Mouse (Mus musculus): ENCODE measurements around the gene Trmt10c. TPM values are rescaled to one million over a fixed set of nuclear protein-coding genes. Genes with fewer than 3 reads are reported as not detected.
A peak's percentile ranks its signal among the peaks of the same experiment; 100 is the strongest.

The Trmt10c gene
- polyA plus RNA-seq, 1 experiment from 2014 or later: 25.8 TPM

GRCm38 (mm10) chr16:56036501-56036900 is 1.1 kb downstream of the Trmt10c start:
- Histone ChIP-seq H3K9me3 (replicated peaks) (no peaks in the 10 kb centered on the region), H3K4me2 (peak overlapping the region; percentile 62), H3K36me3 (ENCODE audit: poor library complexity, severe bottlenecking) (peaks cover 27% of the 10 kb centered on the region), H3K9ac (peak overlapping the region; percentile 91), H3K27ac (no peak overlapping the region), H3K4me3 (peak overlapping the region; percentile 91), H3K27me3 (no peaks in the 10 kb centered on the region), H3K4me1 (peaks cover 17% of the 10 kb centered on the region)
- ATAC-seq: no peak
- WGBS: 59% methylated on average over 6 of the region's 6 CpGs

- Histone ChIP-seq H3K36me3 (ENCODE audit: poor library complexity, severe bottlenecking) (peaks cover 27% of the 10 kb centered on the region), H3K4me1 (peaks cover 24% of the 10 kb centered on the region), H3K4me3 (no peak overlapping the region), H3K4me2 (no peak overlapping the region), H3K27ac (no peak overlapping the region), H3K9me3 (replicated peaks) (no peaks in the 10 kb centered on the region), H3K27me3 (no peaks in the 10 kb centered on the region), H3K9ac (no peak overlapping the region)
- 95% methylated on average over 6 of the region's 6 CpGs for WGBS
- ATAC-seq: no peak
These were observed 3.1 kb downstream of the Trmt10c start for GRCm38 (mm10) chr16:56034566-56034965.

GRCm38 (mm10) chr16:56029661-56030082 is 7.9 kb downstream of the Trmt10c start, which contains the start of gene Pcnp:
Gene Pcnp (minus strand): TSS chr16:56029739.
- peak; percentile 100 for ATAC-seq
- WGBS: under 1% methylated on average over 38 of the region's 39 CpGs
- peaks cover 23% of the 10 kb centered on the region for H3K4me1 ChIP-seq
- peak within 1 kb of the TSS; percentile 89 for H3K27ac ChIP-seq
- H3K4me2 ChIP-seq: peak within 1 kb of the TSS; percentile 63
- H3K9me3 ChIP-seq (replicated peaks): no peaks in the 10 kb centered on the region
- peaks cover 33% of the 10 kb centered on the region for H3K36me3 ChIP-seq (ENCODE audit: poor library complexity, severe bottlenecking)
- no peaks in the 10 kb centered on the region for H3K27me3 ChIP-seq
- H3K9ac ChIP-seq: peak within 1 kb of the TSS; percentile 92
- peak within 1 kb of the TSS; percentile 93 for H3K4me3 ChIP-seq

- ATAC-seq: peak; percentile 81
- WGBS: under 1% methylated on average over 62 of the region's 62 CpGs
- Histone ChIP-seq H3K27me3 (no peaks in the 10 kb centered on the region), H3K4me2 (peak overlapping the region; percentile 63), H3K36me3 (ENCODE audit: poor library complexity, severe bottlenecking) (peaks cover 27% of the 10 kb centered on the region), H3K4me3 (peak overlapping the region; percentile 93), H3K9ac (peak overlapping the region; percentile 92), H3K9me3 (replicated peaks) (no peaks in the 10 kb centered on the region), H3K27ac (peak overlapping the region; percentile 89), H3K4me1 (peaks cover 23% of the 10 kb centered on the region)
These were observed 8.7 kb downstream of the Trmt10c start for GRCm38 (mm10) chr16:56028722-56029551.

- H3K4me3 ChIP-seq: peak overlapping the region; percentile 93
- WGBS: 41% methylated on average over 12 of the region's 12 CpGs
- no peaks in the 10 kb centered on the region for H3K27me3 ChIP-seq
- H3K4me2 ChIP-seq: peak overlapping the region; percentile 63
- peaks cover 21% of the 10 kb centered on the region for H3K36me3 ChIP-seq (ENCODE audit: poor library complexity, severe bottlenecking)
- H3K9ac ChIP-seq: peak overlapping the region; percentile 92
- H3K27ac ChIP-seq: no peak overlapping the region
- no peaks in the 10 kb centered on the region for H3K9me3 ChIP-seq (replicated peaks)
- ATAC-seq: no peak
- H3K4me1 ChIP-seq: peaks cover 23% of the 10 kb centered on the region
These were observed 9.6 kb downstream of the Trmt10c start for GRCm38 (mm10) chr16:56027854-56028629.

GRCm38 (mm10) chr16:56019660-56020059 is 18.0 kb downstream of the Trmt10c start:
- WGBS: 97% methylated on average over 7 of the region's 7 CpGs
- H3K27me3 ChIP-seq: no peaks in the 10 kb centered on the region
- H3K36me3 ChIP-seq (ENCODE audit: poor library complexity, severe bottlenecking): peaks cover 54% of the 10 kb centered on the region
- H3K9ac ChIP-seq: no peak overlapping the region
- no peak overlapping the region for H3K4me2 ChIP-seq
- H3K4me3 ChIP-seq: no peak overlapping the region
- no peak for ATAC-seq
- no peak overlapping the region for H3K27ac ChIP-seq
- no peaks in the 10 kb centered on the region for H3K4me1 ChIP-seq
- H3K9me3 ChIP-seq (replicated peaks): no peaks in the 10 kb centered on the region

GRCm38 (mm10) chr16:56014076-56014475 is 23.5 kb downstream of the Trmt10c start:
- no peak overlapping the region for H3K4me2 ChIP-seq
- no peaks in the 10 kb centered on the region for H3K27me3 ChIP-seq
- H3K4me1 ChIP-seq: no peaks in the 10 kb centered on the region
- 89% methylated on average over 7 of the region's 7 CpGs for WGBS
- peaks cover 59% of the 10 kb centered on the region for H3K36me3 ChIP-seq (ENCODE audit: poor library complexity, severe bottlenecking)
- H3K27ac ChIP-seq: no peak overlapping the region
- no peak for ATAC-seq
- no peak overlapping the region for H3K4me3 ChIP-seq
- no peaks in the 10 kb centered on the region for H3K9me3 ChIP-seq (replicated peaks)
- H3K9ac ChIP-seq: no peak overlapping the region

GRCm38 (mm10) chr16:56012789-56013743 is 24.6 kb downstream of the Trmt10c start:
- Histone ChIP-seq H3K9ac (no peak overlapping the region), H3K27me3 (no peaks in the 10 kb centered on the region), H3K36me3 (ENCODE audit: poor library complexity, severe bottlenecking) (peaks cover 51% of the 10 kb centered on the region), H3K4me3 (no peak overlapping the region), H3K4me2 (no peak overlapping the region), H3K4me1 (no peaks in the 10 kb centered on the region), H3K27ac (no peak overlapping the region), H3K9me3 (replicated peaks) (no peaks in the 10 kb centered on the region)
- ATAC-seq: peak; percentile 48; the same call in 1 of the 2 replicates
- 91% methylated on average over 10 of the region's 10 CpGs for WGBS

GRCm38 (mm10) chr16:56008862-56009261 is 28.8 kb downstream of the Trmt10c start:
- 95% methylated on average over 1 of the region's 1 CpGs for WGBS
- no peak overlapping the region for H3K27ac ChIP-seq
- no peaks in the 10 kb centered on the region for H3K27me3 ChIP-seq
- no peak overlapping the region for H3K4me3 ChIP-seq
- H3K9ac ChIP-seq: no peak overlapping the region
- no peak overlapping the region for H3K4me2 ChIP-seq
- peaks cover 59% of the 10 kb centered on the region for H3K36me3 ChIP-seq (ENCODE audit: poor library complexity, severe bottlenecking)
- ATAC-seq: no peak
- H3K4me1 ChIP-seq: no peaks in the 10 kb centered on the region
- H3K9me3 ChIP-seq (replicated peaks): no peaks in the 10 kb centered on the region

GRCm38 (mm10) chr16:56006798-56007197 is 30.8 kb downstream of the Trmt10c start:
- ATAC-seq: no peak
- WGBS: 94% methylated on average over 11 of the region's 11 CpGs
- no peaks in the 10 kb centered on the region for H3K4me1 ChIP-seq
- no peak overlapping the region for H3K4me2 ChIP-seq
- peaks cover 59% of the 10 kb centered on the region for H3K36me3 ChIP-seq (ENCODE audit: poor library complexity, severe bottlenecking)
- no peak overlapping the region for H3K27ac ChIP-seq
- no peak overlapping the region for H3K9ac ChIP-seq
- H3K4me3 ChIP-seq: no peak overlapping the region
- H3K27me3 ChIP-seq: no peaks in the 10 kb centered on the region
- H3K9me3 ChIP-seq (replicated peaks): no peaks in the 10 kb centered on the region

GRCm38 (mm10) chr16:55994235-55994634 is 43.4 kb downstream of the Trmt10c start:
- Histone ChIP-seq H3K4me1 (no peaks in the 10 kb centered on the region), H3K9ac (no peak overlapping the region), H3K36me3 (ENCODE audit: poor library complexity, severe bottlenecking) (peaks cover 46% of the 10 kb centered on the region), H3K9me3 (replicated peaks) (no peaks in the 10 kb centered on the region), H3K27ac (no peak overlapping the region), H3K4me2 (no peak overlapping the region), H3K27me3 (no peaks in the 10 kb centered on the region), H3K4me3 (no peak overlapping the region)
- no peak for ATAC-seq
- 94% methylated on average over 2 of the region's 2 CpGs for WGBS
